Mouse (Mus musculus): Measurements from ENCODE around the gene Zfp62. TPM values are rescaled to one million over a fixed set of nuclear protein-coding genes. Genes with fewer than 3 reads are reported as not detected.
A peak's percentile ranks its signal among the peaks of the same experiment; 100 is the strongest.

The Zfp62 gene
- polyA plus RNA-seq, 1 experiment = 0.38 TPM

- TF ChIP-seq CTCF (IDR thresholded peaks at IDR 0.05; ENCODE audit: extremely low read depth, insufficient read length, insufficient replicate concordance, low read depth, low read length) = no peak
- no peak for TF ChIP-seq POLR2A (IDR thresholded peaks at IDR 0.05; ENCODE audit: low read depth, low read length)
- Histone ChIP-seq H3K27ac (ENCODE audit: insufficient read depth, low read depth, low read length) (no peak overlapping the region), H3K4me1 (ENCODE audit: control insufficient read depth, insufficient read depth, insufficient read length, low read length) (no peaks in the 10 kb centered on the region), H3K27me3 (ENCODE audit: control insufficient read depth, insufficient read depth, low read length) (no peaks in the 10 kb centered on the region), H3K36me3 (ENCODE audit: control insufficient read depth, insufficient read depth, low read length) (no peaks in the 10 kb centered on the region), H3K4me3 (ENCODE audit: low read depth, low read length) (no peak overlapping the region)
- 82% methylated on average over 7 of the region's 7 CpGs for WGBS
These were observed 7.2 kb upstream of the Zfp62 start for GRCm38 (mm10) chr11:49195819-49196322.

- TF ChIP-seq CTCF (IDR thresholded peaks at IDR 0.05; ENCODE audit: extremely low read depth, insufficient read length, insufficient replicate concordance, low read depth, low read length) (no peak), POLR2A (IDR thresholded peaks at IDR 0.05; ENCODE audit: low read depth, low read length) (no peak)
- Histone ChIP-seq H3K4me3 (ENCODE audit: low read depth, low read length) (no peak overlapping the region), H3K27ac (ENCODE audit: insufficient read depth, low read depth, low read length) (no peak overlapping the region), H3K36me3 (ENCODE audit: control insufficient read depth, insufficient read depth, low read length) (no peaks in the 10 kb centered on the region), H3K4me1 (ENCODE audit: control insufficient read depth, insufficient read depth, insufficient read length, low read length) (no peaks in the 10 kb centered on the region; the same call in 1 of the 2 replicates), H3K27me3 (ENCODE audit: control insufficient read depth, insufficient read depth, low read length) (no peaks in the 10 kb centered on the region)
These were observed 2.4 kb upstream of the Zfp62 start for GRCm38 (mm10) chr11:49200666-49201065.

GRCm38 (mm10) chr11:49201142-49201541, 1.9 kb upstream of the Zfp62 start:
- no peaks in the 10 kb centered on the region; the same call in 1 of the 2 replicates for H3K4me1 ChIP-seq (ENCODE audit: control insufficient read depth, insufficient read depth, insufficient read length, low read length)
- H3K36me3 ChIP-seq (ENCODE audit: control insufficient read depth, insufficient read depth, low read length) = no peaks in the 10 kb centered on the region
- no peak overlapping the region for H3K27ac ChIP-seq (ENCODE audit: insufficient read depth, low read depth, low read length)
- H3K4me3 ChIP-seq (ENCODE audit: low read depth, low read length) = no peak overlapping the region
- H3K27me3 ChIP-seq (ENCODE audit: control insufficient read depth, insufficient read depth, low read length) = no peaks in the 10 kb centered on the region
- TF ChIP-seq POLR2A (IDR thresholded peaks at IDR 0.05; ENCODE audit: low read depth, low read length) (no peak), CTCF (IDR thresholded peaks at IDR 0.05; ENCODE audit: extremely low read depth, insufficient read length, insufficient replicate concordance, low read depth, low read length) (no peak)

GRCm38 (mm10) chr11:49202071-49202470, 1.0 kb upstream of the Zfp62 start:
- Histone ChIP-seq H3K27ac (ENCODE audit: insufficient read depth, low read depth, low read length) (peak overlapping the region; percentile 99), H3K4me3 (ENCODE audit: low read depth, low read length) (peak overlapping the region; percentile 9; the same call in 1 of the 2 replicates), H3K36me3 (ENCODE audit: control insufficient read depth, insufficient read depth, low read length) (0 out of 2 replicates have a peak, but pooled peaks cover 1% of the 10 kb centered on the region), H3K27me3 (ENCODE audit: control insufficient read depth, insufficient read depth, low read length) (no peaks in the 10 kb centered on the region), H3K4me1 (ENCODE audit: control insufficient read depth, insufficient read depth, insufficient read length, low read length) (no peaks in the 10 kb centered on the region; the same call in 1 of the 2 replicates)
- WGBS = 10% methylated on average over 2 of the region's 2 CpGs
- TF ChIP-seq POLR2A (IDR thresholded peaks at IDR 0.05; ENCODE audit: low read depth, low read length) = no peak
- no peak for TF ChIP-seq CTCF (IDR thresholded peaks at IDR 0.05; ENCODE audit: extremely low read depth, insufficient read length, insufficient replicate concordance, low read depth, low read length)

GRCm38 (mm10) chr11:49202523-49203061, 500 bp upstream of the Zfp62 start:
- TF ChIP-seq CTCF (IDR thresholded peaks at IDR 0.05; ENCODE audit: extremely low read depth, insufficient read length, insufficient replicate concordance, low read depth, low read length) (no peak), POLR2A (IDR thresholded peaks at IDR 0.05; ENCODE audit: low read depth, low read length) (no peak)
- 0 out of 2 replicates have a peak, but pooled peaks cover 1% of the 10 kb centered on the region for H3K36me3 ChIP-seq (ENCODE audit: control insufficient read depth, insufficient read depth, low read length)
- 3% methylated on average over 10 of the region's 10 CpGs for WGBS

GRCm38 (mm10) chr11:49203771-49204497, 842 bp downstream of the Zfp62 start:
- TF ChIP-seq CTCF (IDR thresholded peaks at IDR 0.05; ENCODE audit: extremely low read depth, insufficient read length, insufficient replicate concordance, low read depth, low read length) = no peak
- H3K36me3 ChIP-seq (ENCODE audit: control insufficient read depth, insufficient read depth, low read length) = peaks cover 2% of the 10 kb centered on the region; the same call in 1 of the 2 replicates
- peak overlapping the region; percentile 79 for H3K4me3 ChIP-seq (ENCODE audit: low read depth, low read length)
- peak overlapping the region; percentile 99 for H3K27ac ChIP-seq (ENCODE audit: insufficient read depth, low read depth, low read length)
- no peaks in the 10 kb centered on the region for H3K27me3 ChIP-seq (ENCODE audit: control insufficient read depth, insufficient read depth, low read length)
- WGBS = under 1% methylated on average over 24 of the region's 24 CpGs
- no peaks in the 10 kb centered on the region; the same call in 1 of the 2 replicates for H3K4me1 ChIP-seq (ENCODE audit: control insufficient read depth, insufficient read depth, insufficient read length, low read length)

More at GRCm38 (mm10) chr11:49202523-49203061, 500 bp upstream of the Zfp62 start:
- Histone ChIP-seq H3K4me1 (ENCODE audit: control insufficient read depth, insufficient read depth, insufficient read length, low read length) (no peaks in the 10 kb centered on the region; the same call in 1 of the 2 replicates), H3K27me3 (ENCODE audit: control insufficient read depth, insufficient read depth, low read length) (no peaks in the 10 kb centered on the region), H3K4me3 (ENCODE audit: low read depth, low read length) (peak overlapping the region; percentile 79), H3K27ac (ENCODE audit: insufficient read depth, low read depth, low read length) (peak overlapping the region; percentile 99)

GRCm38 (mm10) chr11:49205080-49205590, 2.0 kb downstream of the Zfp62 start:
- Histone ChIP-seq H3K4me3 (ENCODE audit: low read depth, low read length) (no peak overlapping the region), H3K4me1 (ENCODE audit: control insufficient read depth, insufficient read depth, insufficient read length, low read length) (no peaks in the 10 kb centered on the region; the same call in 1 of the 2 replicates), H3K36me3 (ENCODE audit: control insufficient read depth, insufficient read depth, low read length) (peaks cover 2% of the 10 kb centered on the region; the same call in 1 of the 2 replicates), H3K27me3 (ENCODE audit: control insufficient read depth, insufficient read depth, low read length) (no peaks in the 10 kb centered on the region), H3K27ac (ENCODE audit: insufficient read depth, low read depth, low read length) (no peak overlapping the region)
- TF ChIP-seq POLR2A (IDR thresholded peaks at IDR 0.05; ENCODE audit: low read depth, low read length) (no peak), CTCF (IDR thresholded peaks at IDR 0.05; ENCODE audit: extremely low read depth, insufficient read length, insufficient replicate concordance, low read depth, low read length) (no peak)
- WGBS = 79% methylated on average over 6 of the region's 6 CpGs

Measured in small intestine, adult 2 months (tissue).